Mouse (Mus musculus): Measurements from ENCODE around the gene Prdx5.

Gene Prdx5

GRCm38 (mm10) chr19:6909507-6910289 is at the start of gene Prdx5, which contains the start of gene Trmt112:
Prdx5 (minus strand) TSS chr19:6910106.
Trmt112 (plus strand) TSS chr19:6909698.
- in situ Hi-C loops (cut with MboI; ENCODE audit: low sequenced_read_pairs), result no loop called here

- in situ Hi-C loops (cut with MboI; ENCODE audit: low sequenced_read_pairs), result no loop called here
Observed at GRCm38 (mm10) chr19:6956461-6956860, 46.6 kb upstream of the Prdx5 start.

- in situ Hi-C loops (cut with MboI; ENCODE audit: low sequenced_read_pairs), result no loop called here
Observed at GRCm38 (mm10) chr19:6955424-6955823, 45.5 kb upstream of the Prdx5 start.

DNA sequence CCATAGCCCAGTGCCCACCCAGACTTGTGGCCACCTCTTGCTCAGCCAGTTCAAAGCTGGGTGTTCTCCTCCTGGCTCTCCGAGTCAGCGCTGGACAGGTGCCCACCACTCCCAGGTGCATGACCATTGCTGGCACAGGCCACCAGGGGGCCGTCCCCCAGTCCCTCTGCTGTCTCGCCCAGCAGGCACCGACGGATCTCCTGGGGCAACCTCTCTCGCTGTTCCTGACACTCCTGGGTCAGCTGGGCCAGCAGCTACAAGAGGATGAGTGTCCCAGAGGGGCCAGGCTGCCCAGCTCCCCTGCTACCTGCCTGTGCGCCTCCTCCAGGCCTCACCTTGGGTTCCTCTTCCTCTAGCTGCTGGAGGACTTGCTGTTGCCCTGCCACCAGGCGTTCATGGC is 44.1 kb upstream of the Prdx5 start:
- in situ Hi-C loops (cut with MboI; ENCODE audit: low sequenced_read_pairs), result no loop called here

DNA sequence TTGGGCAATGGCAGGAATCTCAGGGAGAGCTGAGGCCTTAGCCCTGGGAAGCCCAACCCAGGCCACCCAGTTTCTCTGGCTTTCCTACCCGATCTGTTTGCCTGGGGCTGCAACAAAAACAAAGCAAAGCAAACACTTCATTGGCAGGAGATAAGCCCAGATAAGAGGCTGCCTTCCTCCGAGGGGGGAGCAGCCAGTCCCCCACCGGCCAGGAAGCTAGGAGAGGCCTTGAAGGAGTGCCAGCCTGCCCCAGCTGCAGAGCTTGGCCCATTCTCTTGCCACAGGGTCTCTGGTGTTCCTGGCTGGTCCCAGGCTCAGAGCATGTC is 42.8 kb upstream of the Prdx5 start:
- in situ Hi-C loops (cut with MboI; ENCODE audit: low sequenced_read_pairs), result no loop called here

- in situ Hi-C loops (cut with MboI; ENCODE audit: low sequenced_read_pairs), result no loop called here
Observed at GRCm38 (mm10) chr19:6951994-6952711, 42.2 kb upstream of the Prdx5 start.

- in situ Hi-C loops (cut with MboI; ENCODE audit: low sequenced_read_pairs), result no loop called here
Observed at GRCm38 (mm10) chr19:6951381-6951968, 41.6 kb upstream of the Prdx5 start.

GRCm38 (mm10) chr19:6950613-6951153 is 40.8 kb upstream of the Prdx5 start:
- in situ Hi-C loops (cut with MboI; ENCODE audit: low sequenced_read_pairs), result no loop called here

DNA sequence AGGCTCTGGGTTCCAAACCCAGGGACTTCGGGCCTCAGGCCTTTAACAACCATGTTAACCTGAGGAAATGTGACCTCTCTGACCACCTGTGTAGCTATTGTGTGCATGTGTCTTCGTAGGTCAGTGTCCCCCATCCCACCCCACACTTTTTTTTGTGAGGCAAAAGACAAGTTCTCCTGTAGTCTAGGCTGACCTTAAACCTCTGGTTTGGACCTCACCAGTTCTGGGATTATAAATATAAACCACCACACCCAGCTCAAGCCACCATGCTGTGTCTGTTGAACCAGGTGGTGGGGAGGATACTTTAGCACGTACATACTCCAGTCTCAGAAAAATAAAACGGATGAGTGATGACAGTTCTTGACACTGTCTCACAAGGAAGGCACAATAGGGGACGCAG is 40.0 kb upstream of the Prdx5 start:
- in situ Hi-C loops (cut with MboI; ENCODE audit: low sequenced_read_pairs), result no loop called here

DNA sequence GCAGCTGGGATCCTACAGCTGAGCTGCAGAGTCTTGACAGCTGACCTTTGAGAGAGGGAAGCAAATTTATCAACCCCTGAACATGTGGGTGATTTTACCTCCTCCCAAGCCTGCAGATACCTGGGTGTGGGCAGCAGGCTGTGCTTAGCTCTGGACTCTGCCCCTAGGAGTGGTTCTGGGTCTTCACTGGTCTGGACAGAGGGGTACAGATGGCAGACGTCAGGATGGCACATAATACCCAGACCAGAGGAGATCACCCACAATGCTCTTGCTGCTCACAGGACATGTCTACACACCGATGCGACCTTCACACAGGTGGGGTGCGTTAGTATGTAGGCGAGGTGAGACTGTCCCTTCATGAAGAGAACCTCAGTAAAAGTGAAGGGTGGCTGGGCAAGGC is 39.6 kb upstream of the Prdx5 start:
- in situ Hi-C loops (cut with MboI; ENCODE audit: low sequenced_read_pairs), result no loop called here

GRCm38 (mm10) chr19:6948186-6948585 is 38.3 kb upstream of the Prdx5 start:
- in situ Hi-C loops (cut with MboI; ENCODE audit: low sequenced_read_pairs), result no loop called here

DNA sequence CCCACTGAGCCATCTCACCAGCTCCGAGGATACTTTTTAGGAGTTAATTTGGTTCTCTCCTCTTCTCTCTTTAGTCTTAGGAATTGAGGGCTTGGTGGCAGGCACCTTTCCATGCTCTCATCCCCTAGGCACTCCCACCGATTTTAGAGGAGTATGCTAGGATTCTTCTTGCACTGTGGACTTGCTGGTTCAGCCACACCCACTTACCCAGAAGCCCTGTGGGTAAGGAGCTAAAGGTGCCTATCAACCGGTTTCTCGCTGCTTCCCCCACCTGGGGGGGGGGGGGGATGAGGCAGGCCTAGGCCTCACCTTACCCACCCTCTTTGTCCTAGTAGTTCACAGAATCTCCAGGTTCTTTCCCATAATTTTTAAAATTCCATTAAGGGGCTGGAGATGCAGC is 37.8 kb upstream of the Prdx5 start:
- in situ Hi-C loops (cut with MboI; ENCODE audit: low sequenced_read_pairs), result no loop called here

- in situ Hi-C loops (cut with MboI; ENCODE audit: low sequenced_read_pairs), result no loop called here
Observed at GRCm38 (mm10) chr19:6943709-6944108, 33.8 kb upstream of the Prdx5 start.

- in situ Hi-C loops (cut with MboI; ENCODE audit: low sequenced_read_pairs), result no loop called here
Observed at GRCm38 (mm10) chr19:6942764-6943163, 32.9 kb upstream of the Prdx5 start.

DNA sequence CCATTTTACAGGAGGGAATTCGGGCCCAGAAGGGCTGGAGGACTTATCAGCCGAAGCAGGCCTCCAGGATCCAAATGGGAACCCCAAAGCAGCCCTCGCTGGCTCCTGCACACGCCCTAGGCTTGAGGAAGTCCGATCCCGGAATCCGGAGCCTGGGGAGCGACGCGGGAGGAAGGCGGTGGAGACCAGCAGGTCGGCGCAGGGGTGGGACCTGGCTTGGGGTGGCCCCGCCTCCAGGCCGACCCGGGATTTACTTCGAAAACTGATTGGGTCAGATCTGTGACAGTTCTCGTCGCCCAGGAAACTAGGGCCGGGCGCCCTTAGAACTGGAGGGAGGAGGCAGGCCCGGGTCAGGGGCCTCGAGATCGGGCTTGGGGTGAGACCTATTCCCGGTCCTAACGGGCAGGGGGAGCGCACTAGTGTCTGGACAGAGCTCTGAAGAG is 32.4 kb upstream of the Prdx5 start, which contains the start of gene Gpr137:
Gene Gpr137, minus strand, starts transcription at position 232 of the 443 bp plus-strand sequence.
- in situ Hi-C loops (cut with MboI; ENCODE audit: low sequenced_read_pairs), result no loop called here

GRCm38 (mm10) chr19:6941372-6942248 is 31.7 kb upstream of the Prdx5 start, which contains the start of gene Bad:
Bad (plus strand) TSS chr19:6941861.
- in situ Hi-C loops (cut with MboI; ENCODE audit: low sequenced_read_pairs), result no loop called here

DNA sequence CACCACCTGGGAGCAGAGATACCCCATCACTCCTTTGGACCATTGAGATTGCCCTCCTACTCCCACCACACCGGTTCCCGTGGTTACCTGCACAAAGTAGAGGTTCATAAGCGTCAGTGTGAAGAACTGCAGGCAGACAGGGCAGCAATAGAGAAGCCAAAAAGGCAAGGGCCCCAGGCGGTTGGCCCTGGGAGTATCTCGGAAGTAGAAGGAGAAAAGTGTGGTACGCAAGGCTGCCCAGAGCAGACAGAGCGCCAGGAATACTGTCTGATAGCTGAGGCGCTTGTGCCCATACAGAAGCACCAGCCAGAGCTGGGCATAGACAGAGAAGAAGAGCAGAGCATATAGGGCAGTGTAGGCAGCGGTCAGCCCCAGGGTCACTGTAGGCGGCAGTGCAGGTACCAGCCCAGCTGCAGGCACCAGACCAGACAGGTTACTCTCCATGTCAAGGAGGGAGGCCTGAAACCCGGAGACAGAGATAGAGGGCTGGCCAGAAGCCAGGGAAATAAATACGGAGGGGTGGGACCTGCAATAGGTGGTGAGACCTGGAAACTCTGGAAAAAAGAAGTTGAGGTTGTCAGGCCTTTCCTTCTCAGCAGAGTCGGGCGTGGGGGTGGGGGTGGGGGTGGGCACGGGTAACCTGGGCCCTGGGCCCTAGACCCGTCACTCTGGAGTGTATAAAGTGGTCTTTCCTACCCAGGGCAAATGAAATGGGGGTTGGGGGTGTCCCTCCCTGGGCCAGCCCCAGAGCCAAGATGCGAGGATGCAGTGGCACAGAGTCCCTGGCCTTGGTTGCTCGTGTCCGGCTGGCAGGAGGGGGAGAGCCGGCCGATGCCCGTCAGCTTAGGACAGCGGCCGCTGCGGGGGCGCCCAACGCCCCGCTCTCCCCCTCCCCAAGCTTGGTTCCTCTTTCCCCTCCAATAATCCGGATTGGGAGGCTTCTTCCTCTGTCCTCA is 30.8 kb upstream of the Prdx5 start:
- in situ Hi-C loops (cut with MboI; ENCODE audit: low sequenced_read_pairs), result no loop called here

GRCm38 (mm10) chr19:6939106-6940002 is 29.4 kb upstream of the Prdx5 start:
- in situ Hi-C loops (cut with MboI; ENCODE audit: low sequenced_read_pairs), result no loop called here

Data from CH12F3 (cell line).